Mouse (Mus musculus): ENCODE data around the gene Mllt10. TPM values are rescaled to one million over a fixed set of nuclear protein-coding genes. Genes with fewer than 3 reads are reported as not detected.
A peak's percentile ranks its signal among the peaks of the same experiment; 100 is the strongest.

Gene Mllt10
- polyA plus RNA-seq, 1 experiment from 2014 or later = 36.4 TPM

- no peaks in the 10 kb centered on the region for H3K9me3 ChIP-seq (ENCODE audit: control insufficient read depth, low read length)
- no peaks in the 10 kb centered on the region for H3K27me3 ChIP-seq (replicated peaks; ENCODE audit: control insufficient read depth, insufficient read depth, low read length)
- no peak for ATAC-seq (replicated peaks; ENCODE audit: low FRiP score, low TSS enrichment, low read depth)
- H3K4me3 ChIP-seq (ENCODE audit: low read depth, low read length) = no peak overlapping the region
- no peaks in the 10 kb centered on the region for H3K4me1 ChIP-seq (replicated peaks; ENCODE audit: control insufficient read depth, insufficient read depth, low read length)
- no peak overlapping the region for H3K9ac ChIP-seq (ENCODE audit: low read length)
- no peak overlapping the region for H3K27ac ChIP-seq (ENCODE audit: low read depth)
- 58% methylated on average over 1 of the region's 1 CpGs for WGBS
- H3K4me2 ChIP-seq (ENCODE audit: low read length) = no peak overlapping the region
- peaks cover 49% of the 10 kb centered on the region for H3K36me3 ChIP-seq (ENCODE audit: control insufficient read depth, insufficient read depth, low read length)
- no peak for DNase-seq (ENCODE audit: low spot score)
Observed at GRCm38 (mm10) chr2:18175234-18175633, 120.2 kb downstream of the Mllt10 start.

GRCm38 (mm10) chr2:18176235-18176634, 121.2 kb downstream of the Mllt10 start:
- H3K36me3 ChIP-seq (ENCODE audit: control insufficient read depth, insufficient read depth, low read length) = peaks cover 49% of the 10 kb centered on the region
- H3K4me2 ChIP-seq (ENCODE audit: low read length) = no peak overlapping the region
- 82% methylated on average over 3 of the region's 3 CpGs for WGBS
- no peak overlapping the region for H3K4me3 ChIP-seq (ENCODE audit: low read depth, low read length)
- no peaks in the 10 kb centered on the region for H3K4me1 ChIP-seq (replicated peaks; ENCODE audit: control insufficient read depth, insufficient read depth, low read length)
- ATAC-seq (replicated peaks; ENCODE audit: low FRiP score, low TSS enrichment, low read depth) (no peak), DNase-seq (ENCODE audit: low spot score) (no peak)
- no peaks in the 10 kb centered on the region for H3K9me3 ChIP-seq (ENCODE audit: control insufficient read depth, low read length)
- no peak overlapping the region for H3K27ac ChIP-seq (ENCODE audit: low read depth)
- H3K9ac ChIP-seq (ENCODE audit: low read length) = no peak overlapping the region
- H3K27me3 ChIP-seq (replicated peaks; ENCODE audit: control insufficient read depth, insufficient read depth, low read length) = no peaks in the 10 kb centered on the region

- Histone ChIP-seq H3K36me3 (ENCODE audit: control insufficient read depth, insufficient read depth, low read length) (peaks cover 61% of the 10 kb centered on the region), H3K4me3 (ENCODE audit: low read depth, low read length) (no peak overlapping the region), H3K27me3 (replicated peaks; ENCODE audit: control insufficient read depth, insufficient read depth, low read length) (no peaks in the 10 kb centered on the region), H3K27ac (ENCODE audit: low read depth) (no peak overlapping the region), H3K9ac (ENCODE audit: low read length) (no peak overlapping the region), H3K9me3 (ENCODE audit: control insufficient read depth, low read length) (no peaks in the 10 kb centered on the region), H3K4me1 (replicated peaks; ENCODE audit: control insufficient read depth, insufficient read depth, low read length) (no peaks in the 10 kb centered on the region), H3K4me2 (ENCODE audit: low read length) (no peak overlapping the region)
- 96% methylated on average over 5 of the region's 5 CpGs for WGBS
- DNase-seq (ENCODE audit: low spot score) (no peak), ATAC-seq (replicated peaks; ENCODE audit: low FRiP score, low TSS enrichment, low read depth) (no peak)
Observed at GRCm38 (mm10) chr2:18180323-18180722, 125.3 kb downstream of the Mllt10 start.

- ATAC-seq (replicated peaks; ENCODE audit: low FRiP score, low TSS enrichment, low read depth) (no peak), DNase-seq (ENCODE audit: low spot score) (no peak)
- Histone ChIP-seq H3K4me1 (replicated peaks; ENCODE audit: control insufficient read depth, insufficient read depth, low read length) (no peaks in the 10 kb centered on the region), H3K27ac (ENCODE audit: low read depth) (no peak overlapping the region), H3K4me3 (ENCODE audit: low read depth, low read length) (no peak overlapping the region), H3K4me2 (ENCODE audit: low read length) (no peak overlapping the region), H3K9me3 (ENCODE audit: control insufficient read depth, low read length) (no peaks in the 10 kb centered on the region), H3K9ac (ENCODE audit: low read length) (no peak overlapping the region), H3K36me3 (ENCODE audit: control insufficient read depth, insufficient read depth, low read length) (peaks cover 62% of the 10 kb centered on the region), H3K27me3 (replicated peaks; ENCODE audit: control insufficient read depth, insufficient read depth, low read length) (no peaks in the 10 kb centered on the region)
- 92% methylated on average over 3 of the region's 3 CpGs for WGBS
Observed at GRCm38 (mm10) chr2:18181631-18182030, 126.6 kb downstream of the Mllt10 start.

GRCm38 (mm10) chr2:18183079-18183478, 128.0 kb downstream of the Mllt10 start:
- Histone ChIP-seq H3K27ac (ENCODE audit: low read depth) (no peak overlapping the region), H3K9ac (ENCODE audit: low read length) (no peak overlapping the region), H3K36me3 (ENCODE audit: control insufficient read depth, insufficient read depth, low read length) (peaks cover 61% of the 10 kb centered on the region), H3K27me3 (replicated peaks; ENCODE audit: control insufficient read depth, insufficient read depth, low read length) (no peaks in the 10 kb centered on the region), H3K9me3 (ENCODE audit: control insufficient read depth, low read length) (no peaks in the 10 kb centered on the region), H3K4me2 (ENCODE audit: low read length) (no peak overlapping the region), H3K4me1 (replicated peaks; ENCODE audit: control insufficient read depth, insufficient read depth, low read length) (no peaks in the 10 kb centered on the region), H3K4me3 (ENCODE audit: low read depth, low read length) (no peak overlapping the region)
- DNase-seq (ENCODE audit: low spot score) = no peak
- ATAC-seq (replicated peaks; ENCODE audit: low FRiP score, low TSS enrichment, low read depth) = no peak

- Histone ChIP-seq H3K4me3 (ENCODE audit: low read depth, low read length) (no peak overlapping the region), H3K9me3 (ENCODE audit: control insufficient read depth, low read length) (no peaks in the 10 kb centered on the region), H3K27me3 (replicated peaks; ENCODE audit: control insufficient read depth, insufficient read depth, low read length) (no peaks in the 10 kb centered on the region), H3K27ac (ENCODE audit: low read depth) (no peak overlapping the region), H3K4me1 (replicated peaks; ENCODE audit: control insufficient read depth, insufficient read depth, low read length) (no peaks in the 10 kb centered on the region), H3K36me3 (ENCODE audit: control insufficient read depth, insufficient read depth, low read length) (peaks cover 55% of the 10 kb centered on the region), H3K4me2 (ENCODE audit: low read length) (no peak overlapping the region), H3K9ac (ENCODE audit: low read length) (no peak overlapping the region)
- no peak for ATAC-seq (replicated peaks; ENCODE audit: low FRiP score, low TSS enrichment, low read depth)
- DNase-seq (ENCODE audit: low spot score) = no peak
- 87% methylated on average over 2 of the region's 2 CpGs for WGBS
Observed at GRCm38 (mm10) chr2:18188367-18188766, 133.3 kb downstream of the Mllt10 start.

GRCm38 (mm10) chr2:18195285-18195684, 140.2 kb downstream of the Mllt10 start:
- WGBS = 62% methylated on average over 4 of the region's 4 CpGs
- Histone ChIP-seq H3K27me3 (replicated peaks; ENCODE audit: control insufficient read depth, insufficient read depth, low read length) (no peaks in the 10 kb centered on the region), H3K9me3 (ENCODE audit: control insufficient read depth, low read length) (no peaks in the 10 kb centered on the region), H3K4me1 (replicated peaks; ENCODE audit: control insufficient read depth, insufficient read depth, low read length) (no peaks in the 10 kb centered on the region; the same call in 1 of the 2 replicates), H3K36me3 (ENCODE audit: control insufficient read depth, insufficient read depth, low read length) (peaks cover 31% of the 10 kb centered on the region), H3K4me3 (ENCODE audit: low read depth, low read length) (no peak overlapping the region), H3K27ac (ENCODE audit: low read depth) (no peak overlapping the region), H3K4me2 (ENCODE audit: low read length) (no peak overlapping the region), H3K9ac (ENCODE audit: low read length) (no peak overlapping the region)
- ATAC-seq (replicated peaks; ENCODE audit: low FRiP score, low TSS enrichment, low read depth) (no peak), DNase-seq (ENCODE audit: low spot score) (no peak)

- H3K4me3 ChIP-seq (ENCODE audit: low read depth, low read length) = no peak overlapping the region
- ATAC-seq (replicated peaks; ENCODE audit: low FRiP score, low TSS enrichment, low read depth) (peak; percentile 86), DNase-seq (ENCODE audit: low spot score) (no peak)
- H3K9ac ChIP-seq (ENCODE audit: low read length) = no peak overlapping the region
- peaks cover 36% of the 10 kb centered on the region for H3K36me3 ChIP-seq (ENCODE audit: control insufficient read depth, insufficient read depth, low read length)
- H3K27me3 ChIP-seq (replicated peaks; ENCODE audit: control insufficient read depth, insufficient read depth, low read length) = no peaks in the 10 kb centered on the region
- H3K4me2 ChIP-seq (ENCODE audit: low read length) = no peak overlapping the region
- no peak overlapping the region for H3K27ac ChIP-seq (ENCODE audit: low read depth)
- WGBS = 53% methylated on average over 3 of the region's 3 CpGs
- H3K4me1 ChIP-seq (replicated peaks; ENCODE audit: control insufficient read depth, insufficient read depth, low read length) = no peaks in the 10 kb centered on the region; the same call in 1 of the 2 replicates
- no peaks in the 10 kb centered on the region for H3K9me3 ChIP-seq (ENCODE audit: control insufficient read depth, low read length)
Observed at GRCm38 (mm10) chr2:18195691-18196396, 140.8 kb downstream of the Mllt10 start.

GRCm38 (mm10) chr2:18201820-18202462, 146.9 kb downstream of the Mllt10 start:
- no peak for DNase-seq (ENCODE audit: low spot score)
- peaks cover 62% of the 10 kb centered on the region for H3K36me3 ChIP-seq (ENCODE audit: control insufficient read depth, insufficient read depth, low read length)
- 78% methylated on average over 1 of the region's 1 CpGs for WGBS

More at GRCm38 (mm10) chr2:18201820-18202462, 146.9 kb downstream of the Mllt10 start:
- Histone ChIP-seq H3K4me2 (ENCODE audit: low read length) (no peak overlapping the region), H3K27me3 (replicated peaks; ENCODE audit: control insufficient read depth, insufficient read depth, low read length) (no peaks in the 10 kb centered on the region), H3K9me3 (ENCODE audit: control insufficient read depth, low read length) (no peaks in the 10 kb centered on the region), H3K4me3 (ENCODE audit: low read depth, low read length) (no peak overlapping the region), H3K9ac (ENCODE audit: low read length) (no peak overlapping the region), H3K27ac (ENCODE audit: low read depth) (no peak overlapping the region), H3K4me1 (replicated peaks; ENCODE audit: control insufficient read depth, insufficient read depth, low read length) (no peaks in the 10 kb centered on the region)
- no peak for ATAC-seq (replicated peaks; ENCODE audit: low FRiP score, low TSS enrichment, low read depth)

Data from intestine, embryonic 14.5 days (tissue).